Comparison of ENCODE assay signal across 17 mouse cellular contexts in genomic region chr5:15972351-15972750, GRCm38 (mm10). TPM values are rescaled to one million over a fixed set of nuclear protein-coding genes. Genes with fewer than 3 reads are reported as not detected.
DNase-seq lines count a peak whose midpoint lies in the region; ATAC-seq and TF ChIP-seq lines count a peak whose summit lies in the region.
"Had no signal": no experiment of that assay in that cellular context is flagged by ENCODE, and none has a peak within 500 bp of the region (broad histone marks: within the 10 kb centered on the region; RNA-seq: fewer than 3 reads in every experiment).

No protein-coding gene starts in this region.

- H3K36me3 ChIP-seq in heart, embryonic 12.5 days, result no peaks in the 10 kb centered on the region
- no peaks in the 10 kb centered on the region for H3K36me3 ChIP-seq in limb, embryonic 10.5 days
- H3K36me3 ChIP-seq: embryonic facial prominence, embryonic 13.5 days; forebrain, embryonic 12.5 days; hindbrain, embryonic 15.5 days had no signal

- no peak overlapping the region for H3K9ac ChIP-seq in heart, embryonic 12.5 days
- H3K9ac ChIP-seq: embryonic facial prominence, embryonic 13.5 days; forebrain, embryonic 12.5 days; hindbrain, embryonic 15.5 days had no signal

- DNase-seq in gastrocnemius, adult 2 months, result peak; percentile 44
- DNase-seq in gastrocnemius, postnatal 4 days (ENCODE audit: low spot score in 2 of 2), result no peak
- peak; percentile 9 to 13 for DNase-seq in heart, adult 9 months (ENCODE audit: low spot score in 2 of 2)
- peak; percentile 53 for DNase-seq in adipocyte (ENCODE audit: low spot score)
- DNase-seq in skeletal muscle tissue, adult 2 months (ENCODE audit: low read depth, low spot score), result peak; percentile 75
- no peak for DNase-seq in limb, embryonic 10.5 days (ENCODE audit: low spot score)
- DNase-seq: adrenal gland, postnatal 25 days; cerebellum, adult 18-20 months; cerebellum, adult 9-11 months; cerebellum, postnatal 36 days; kidney, adult 2 months had no signal

- peak overlapping the region; percentile 92 for H3K27ac ChIP-seq in gastrocnemius, adult 2 months
- H3K27ac ChIP-seq in heart, embryonic 12.5 days (ENCODE audit: poor library complexity, severe bottlenecking), result no peak overlapping the region
- no peak overlapping the region for H3K27ac ChIP-seq in limb, embryonic 10.5 days
- H3K27ac ChIP-seq: embryonic facial prominence, embryonic 13.5 days; forebrain, embryonic 12.5 days; hindbrain, embryonic 15.5 days had no signal

- peak overlapping the region; percentile 24 for H3K4me3 ChIP-seq in gastrocnemius, adult 2 months
- no peak overlapping the region for H3K4me3 ChIP-seq in heart, embryonic 12.5 days
- no peak overlapping the region for H3K4me3 ChIP-seq in limb, embryonic 10.5 days
- H3K4me3 ChIP-seq: embryonic facial prominence, embryonic 13.5 days; forebrain, embryonic 12.5 days; hindbrain, embryonic 15.5 days had no signal

- 58% methylated on average over 1 of the region's 1 CpGs for WGBS in heart, embryonic 12.5 days
- 85% methylated on average over 1 of the region's 1 CpGs for WGBS in limb, embryonic 10.5 days

- no peak for TF ChIP-seq CTCF in gastrocnemius, adult 2 months (IDR thresholded peaks at IDR 0.05)

- ATAC-seq in heart, embryonic 12.5 days (ENCODE audit: insufficient number of reproducible peaks, low FRiP score), result no peak
- ATAC-seq: forebrain, embryonic 16.5 days; intestine, embryonic 16.5 days had no signal

- peaks cover 21% of the 10 kb centered on the region for H3K4me1 ChIP-seq in heart, embryonic 12.5 days (replicated peaks)
- H3K4me1 ChIP-seq in limb, embryonic 10.5 days, result no peaks in the 10 kb centered on the region
- H3K4me1 ChIP-seq: embryonic facial prominence, embryonic 13.5 days; forebrain, embryonic 12.5 days; hindbrain, embryonic 15.5 days had no signal

- H3K9me3 ChIP-seq in heart, embryonic 12.5 days (replicated peaks), result no peaks in the 10 kb centered on the region
- no peaks in the 10 kb centered on the region for H3K9me3 ChIP-seq in limb, embryonic 10.5 days (replicated peaks)
- H3K9me3 ChIP-seq: embryonic facial prominence, embryonic 13.5 days; forebrain, embryonic 12.5 days; hindbrain, embryonic 15.5 days had no signal

- H3K4me2 ChIP-seq in heart, embryonic 12.5 days, result no peak overlapping the region
- H3K4me2 ChIP-seq: embryonic facial prominence, embryonic 13.5 days; forebrain, embryonic 12.5 days; hindbrain, embryonic 15.5 days had no signal

- no peaks in the 10 kb centered on the region for H3K27me3 ChIP-seq in heart, embryonic 12.5 days (replicated peaks)
- H3K27me3 ChIP-seq in limb, embryonic 10.5 days (ENCODE audit: low read depth, poor library complexity, severe bottlenecking), result no peaks in the 10 kb centered on the region
- H3K27me3 ChIP-seq: embryonic facial prominence, embryonic 13.5 days had no signal

- intact Hi-C loops in gastrocnemius, adult 2 months (cut with DNase I), result no loop called here

RNA-seq across cellular contexts. Expression of gene Cacna2d1, which starts 37.9 kb away (rescaled TPM):
- total RNA-seq in gastrocnemius, adult 2 months (2021), result 100 to 1,000 TPM; 254 to 283 TPM
- 100 to 1,000 TPM; 199 to 207 TPM for total RNA-seq in gastrocnemius, postnatal 4 days (2021)
- polyA plus RNA-seq in heart, embryonic 12.5 days (2016; fragmentation: Nextera tagmentation; extraction: Ambion mirVana), result 25.4 and 28.1 TPM in 2 replicates
- polyA plus RNA-seq in limb, embryonic 10.5 days (2016; fragmentation: Nextera tagmentation; extraction: Ambion mirVana), result 4.9 and 7.0 TPM in 2 replicates

Comparison
In these comparisons a context has a peak if more than half of its experiments do, and no peak if none do; other contexts are left out.
1. DNase-seq: peak in gastrocnemius, adult 2 months (single experiment), heart, adult 9 months (2 of 2), adipocyte (single experiment) and skeletal muscle tissue, adult 2 months (single experiment); none in gastrocnemius, postnatal 4 days (0 of 2) and limb, embryonic 10.5 days (single experiment).